Mouse (Mus musculus) neural tube, embryonic 14.5 days (tissue): Measurements from ENCODE around the gene Amz2. TPM values are rescaled to one million over a fixed set of nuclear protein-coding genes. Genes with fewer than 3 reads are reported as not detected.

Experiments
- microRNA-seq: library from miRNA; unstranded; fragments of <30 nt; microRNA quantifications from one replicate; pipeline ENCODE4, GENCODE M21; 2016
- polyA plus RNA-seq: library from polyadenylated mRNA; unstranded; fragments of >200 nt; fragmentation: Nextera tagmentation; extraction: Ambion mirVana; gene quantifications from 2 replicates; pipeline ENCODE4 v1.2.1, GENCODE M21; 2014

Gene Amz2
- polyA plus RNA-seq, 1 experiment from 2014 or later, result 59.1 TPM

Small RNAs within 50 kb of the gene (microRNA-seq; reads per million reads assigned to microRNA genes)
- not detected for gene Gm25540

Other genes starting within 250 kb of the Amz2 start
- 7.1 and 16.1 TPM in 2 replicates for gene Rgs9, start 127.8 kb upstream of the Amz2 start, polyA plus RNA-seq
- gene Gna13, start 63.1 kb upstream of the Amz2 start, polyA plus RNA-seq, result 23.0 and 23.2 TPM in 2 replicates
- not detected in 2 replicates for gene 9930022D16Rik, start 12.0 kb upstream of the Amz2 start, polyA plus RNA-seq
- gene Arsg, start 47.4 kb downstream of the Amz2 start, polyA plus RNA-seq, result 2.9 and 3.5 TPM in 2 replicates
- gene Slc16a6, start 47.7 kb downstream of the Amz2 start, polyA plus RNA-seq, result 3.3 and 4.5 TPM in 2 replicates
- gene Wipi1, start 186.0 kb downstream of the Amz2 start, polyA plus RNA-seq, result 9.6 and 13.2 TPM in 2 replicates
- 506 and 594 TPM in 2 replicates for gene Prkar1a, start 223.5 kb downstream of the Amz2 start, polyA plus RNA-seq